Mouse (Mus musculus) ZHBTc4 (cell line): ENCODE measurements around the gene Eps8.
A peak's percentile ranks its signal among the peaks of the same experiment; 100 is the strongest.

Experiments used
- DNase-seq: peaks from one replicate; pipeline ENCODE4 v3.0.0-alpha.2; 2011; ENCODE audit warnings: low read depth, low spot score

Eps8 gene

DNA sequence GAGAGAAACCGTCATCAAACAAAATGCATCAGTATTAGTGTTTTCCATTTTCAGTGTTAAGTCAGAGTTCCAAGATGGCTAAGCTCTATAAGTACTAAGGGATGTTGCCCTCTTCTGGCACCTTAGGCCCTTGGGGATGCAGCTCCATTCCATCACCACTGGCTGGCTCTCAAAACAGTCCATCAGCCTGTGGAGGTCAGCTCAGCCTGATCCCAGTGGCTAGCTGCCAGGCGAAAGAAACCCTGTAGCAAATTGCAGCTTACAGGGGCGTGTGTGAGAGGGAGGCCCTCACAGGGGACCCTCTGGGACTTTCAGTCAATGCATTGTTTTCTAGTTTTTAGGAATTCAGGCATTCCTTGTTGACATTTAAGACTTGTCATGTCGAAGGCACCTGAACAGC lies 40.8 kb downstream of the Eps8 start:
- no peak for DNase-seq

DNA sequence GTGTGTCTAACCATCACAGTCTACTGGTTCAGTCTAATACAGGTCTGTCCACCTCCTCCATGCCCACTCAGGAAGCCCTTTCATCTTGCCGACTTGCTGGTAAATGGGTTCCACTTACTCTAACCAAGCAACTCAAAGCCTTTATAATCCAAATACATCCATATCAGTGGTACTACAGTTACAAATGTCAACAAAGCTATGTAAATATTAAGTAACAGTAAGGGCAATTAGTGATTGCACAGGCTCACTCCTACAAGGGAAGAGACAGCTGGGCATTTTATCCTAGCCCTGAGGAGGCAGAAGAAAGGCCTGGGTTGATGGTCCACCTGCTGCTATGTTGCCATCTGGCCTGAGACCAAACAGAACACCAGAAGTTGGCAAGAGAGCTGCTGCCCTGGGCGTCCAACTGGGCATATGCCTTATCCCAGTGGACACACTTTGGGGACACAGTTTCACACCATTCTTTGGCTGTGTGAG lies 42.6 kb downstream of the Eps8 start:
- DNase-seq, result no peak

DNA sequence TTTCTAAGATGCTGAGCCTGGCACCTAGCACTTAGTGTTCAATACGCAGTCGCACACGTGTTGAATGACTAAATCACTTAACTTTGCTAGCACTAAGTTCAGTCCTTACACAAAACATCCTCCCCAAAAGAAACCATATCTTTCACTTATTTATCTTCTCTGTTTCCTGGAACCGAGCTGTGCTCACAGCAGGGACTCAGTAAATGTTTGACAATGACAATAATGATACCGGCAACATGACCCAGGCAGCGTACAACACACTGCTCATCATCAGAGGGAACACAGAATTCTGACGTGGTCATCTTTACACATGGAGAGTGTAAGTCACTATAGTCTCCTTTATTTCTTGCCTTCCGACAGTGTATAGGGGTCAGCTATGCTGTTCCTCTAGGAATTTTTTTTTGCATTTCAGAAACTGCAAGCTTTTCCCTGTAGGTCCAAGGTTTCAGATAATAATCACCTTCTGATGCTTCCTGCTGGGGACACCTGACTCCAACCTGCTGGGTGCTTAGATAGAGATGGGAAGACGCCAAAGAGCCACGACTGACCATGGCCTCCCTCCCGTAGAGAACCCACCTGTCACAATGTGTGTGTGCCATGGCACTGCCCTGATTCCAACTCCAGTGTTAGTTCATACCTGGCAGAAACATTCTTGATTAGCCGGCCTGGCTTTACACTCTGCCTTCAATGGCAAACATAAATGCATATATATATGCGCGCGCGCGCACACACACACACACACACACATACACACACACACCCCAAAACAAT lies 46.3 kb downstream of the Eps8 start:
- no peak for DNase-seq

DNA sequence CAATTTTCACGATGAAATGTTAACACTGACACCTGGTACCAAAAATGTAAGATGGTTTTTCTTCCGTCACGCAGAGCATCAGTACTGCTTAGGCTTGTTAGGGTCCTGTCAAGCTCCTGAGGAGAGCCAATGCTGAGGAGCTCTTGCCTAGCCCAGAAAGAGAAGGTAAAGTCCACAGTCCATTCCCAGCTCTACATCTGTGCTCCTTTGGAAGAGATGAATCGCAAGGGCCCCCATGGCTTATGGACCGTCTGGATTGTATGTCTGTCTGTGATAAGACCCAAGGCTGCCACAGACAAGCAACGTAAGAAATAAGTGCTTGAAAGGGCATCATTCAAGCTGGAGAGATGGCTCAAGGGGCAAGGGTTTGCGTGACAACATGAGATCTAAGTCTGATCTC lies 48.1 kb downstream of the Eps8 start:
- no peak for DNase-seq

DNA sequence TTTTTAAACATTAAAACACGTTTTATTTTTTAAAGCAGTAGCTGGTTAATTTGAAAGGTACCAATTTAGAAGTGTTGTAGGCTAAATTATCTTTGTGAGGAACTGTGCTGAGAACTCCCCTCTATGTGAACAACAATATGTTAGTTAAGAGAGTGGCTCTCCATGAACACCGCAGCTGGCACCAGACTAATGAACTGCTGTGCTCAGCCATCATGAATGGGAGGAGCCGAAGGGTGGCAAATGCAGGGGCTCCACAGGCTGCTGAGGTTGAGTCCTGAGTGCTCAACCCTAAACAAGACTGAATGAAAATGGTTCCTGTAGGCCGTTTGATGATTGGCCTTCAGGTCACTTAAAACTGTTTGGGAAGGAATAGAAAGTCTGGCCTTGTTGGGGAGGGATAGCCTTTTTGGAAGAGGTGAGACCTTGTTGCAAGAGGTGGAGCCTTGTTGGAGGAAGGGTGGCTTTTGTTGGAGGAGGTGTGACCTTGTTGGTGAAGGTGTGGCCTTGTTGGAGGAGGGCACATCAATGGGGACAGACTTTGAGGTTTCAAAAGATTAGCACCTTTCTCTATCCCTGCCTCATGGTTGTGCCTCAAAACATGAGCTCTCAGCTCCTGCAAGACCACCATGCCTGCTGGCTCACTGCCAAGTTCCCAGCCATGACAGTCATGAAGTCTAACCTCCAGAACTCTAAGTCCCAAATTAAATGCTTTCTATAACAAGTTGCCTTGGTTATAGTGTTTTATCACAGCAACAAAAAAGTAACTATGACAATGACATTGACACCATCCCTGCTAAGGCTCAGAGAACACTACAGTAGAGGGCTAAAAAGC lies 50.0 kb downstream of the Eps8 start:
- peak; percentile 39 for DNase-seq

DNA sequence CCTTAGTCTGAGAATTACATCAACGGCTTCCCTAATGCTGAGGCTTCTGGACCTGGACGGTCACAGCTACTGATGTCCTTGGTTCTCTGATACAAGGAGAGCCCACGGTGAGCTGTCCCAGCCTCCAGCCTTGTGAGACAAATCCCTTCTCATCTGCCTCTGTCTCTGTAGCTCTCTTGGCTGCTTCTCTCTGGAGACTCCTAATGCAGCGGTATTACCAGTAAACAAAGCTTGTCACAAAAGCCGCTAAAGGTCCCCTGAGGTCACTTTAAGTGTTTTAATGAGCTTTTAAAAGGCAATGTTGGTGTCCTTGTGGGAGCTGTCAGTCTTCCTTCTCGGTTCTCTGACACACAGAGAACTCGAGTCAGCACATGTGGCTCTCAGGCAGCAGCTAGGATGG lies 56.4 kb downstream of the Eps8 start:
- DNase-seq, result no peak

DNA sequence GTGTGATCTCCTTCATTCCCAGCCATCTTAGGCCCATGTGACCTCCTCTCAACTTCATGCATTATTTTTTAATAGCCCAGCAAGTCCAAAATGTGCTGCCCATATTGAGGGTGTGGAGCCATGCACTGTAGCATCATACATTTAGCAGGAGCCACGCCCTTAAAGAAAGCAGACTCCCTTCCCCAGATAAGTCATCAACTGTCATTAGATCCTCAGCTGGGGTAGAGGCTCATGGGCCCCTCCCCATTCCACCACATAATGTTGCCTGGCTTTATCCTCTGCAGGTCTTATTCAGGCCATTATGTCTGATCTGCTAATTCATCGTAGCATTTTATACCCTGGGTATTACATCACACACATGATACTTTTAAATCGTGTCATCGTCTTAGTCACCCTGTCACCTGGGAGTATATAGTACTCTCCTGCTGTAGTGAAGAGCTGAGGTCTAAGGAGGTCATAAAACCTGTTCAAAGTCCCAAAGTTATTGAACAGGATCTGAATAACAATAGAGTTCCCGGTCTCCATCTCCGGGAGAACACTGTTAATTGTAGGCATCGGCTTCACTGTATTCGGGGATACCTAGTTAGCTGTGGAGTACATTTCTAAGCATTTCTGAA lies 57.1 kb downstream of the Eps8 start:
- no peak for DNase-seq

DNA sequence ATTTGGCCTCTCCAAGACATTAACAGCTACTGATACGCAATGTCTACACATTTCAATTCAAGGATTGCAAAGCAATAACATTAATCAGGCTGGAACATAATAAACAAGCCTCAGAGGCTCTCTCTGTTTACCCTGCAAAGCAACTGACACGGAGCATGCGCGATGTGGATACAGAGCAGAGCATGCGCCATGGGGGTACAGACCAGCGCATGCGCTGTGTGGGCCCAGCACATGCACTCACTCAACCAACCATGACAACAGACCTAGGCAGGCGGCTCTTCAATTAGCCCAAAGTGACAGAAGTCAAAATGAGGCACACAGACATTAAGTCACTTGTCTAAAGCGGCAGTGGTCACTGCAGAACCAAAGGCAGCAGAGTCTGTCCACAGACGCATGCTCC lies 62.1 kb downstream of the Eps8 start:
- DNase-seq, result no peak

DNA sequence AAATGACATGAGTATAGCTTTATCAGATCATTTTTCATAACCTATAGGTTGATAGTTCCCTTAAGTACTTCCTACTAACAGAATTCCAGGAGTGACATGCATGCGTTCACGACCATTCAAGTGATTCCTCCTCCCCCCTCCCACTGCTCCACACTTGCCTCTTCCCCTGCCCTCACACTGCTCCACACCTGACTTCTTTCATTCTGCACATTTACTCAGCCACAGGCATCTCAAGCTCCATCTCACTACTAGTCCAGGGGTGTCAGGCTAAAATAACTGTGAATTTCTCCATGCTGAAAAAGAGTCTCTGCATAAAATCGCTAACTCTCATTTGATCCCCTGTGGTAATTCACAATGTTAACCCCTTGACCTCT lies 65.4 kb downstream of the Eps8 start:
- DNase-seq, result no peak

DNA sequence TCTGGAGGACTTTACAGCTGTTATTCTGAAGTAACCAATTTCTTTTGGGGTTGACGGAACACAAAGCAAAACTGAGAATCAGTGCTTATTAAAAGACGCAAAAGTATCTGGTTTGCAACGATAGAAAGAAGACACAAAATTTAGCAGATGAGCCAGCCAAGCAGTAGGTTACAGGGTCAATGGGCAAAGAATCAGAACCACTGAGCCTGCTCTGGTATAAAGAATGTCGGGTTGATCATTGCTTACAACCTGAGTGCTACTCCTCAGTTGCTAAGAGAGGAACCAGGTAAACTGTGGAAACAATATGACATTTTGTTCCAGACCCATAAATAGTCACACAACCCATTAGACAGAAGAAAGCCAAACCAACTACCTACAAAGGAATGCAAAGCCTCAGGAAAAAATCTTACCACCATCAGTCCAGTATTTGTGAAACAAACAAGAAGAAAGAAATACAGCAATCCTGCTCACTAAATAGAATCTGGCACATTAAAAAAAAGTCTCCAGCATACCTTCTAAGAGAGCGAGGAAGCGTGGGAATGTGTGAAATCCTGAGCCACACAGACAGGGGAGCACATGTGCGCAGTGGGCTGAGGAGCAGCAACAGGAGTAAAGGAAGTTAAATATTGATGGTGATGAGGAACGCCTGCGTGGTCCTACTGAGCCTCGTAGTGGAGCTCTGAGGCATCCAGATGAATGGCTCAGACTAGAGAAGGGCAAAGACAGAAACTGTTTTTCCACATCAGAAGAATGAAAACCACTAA lies 66.0 kb downstream of the Eps8 start:
- DNase-seq, result no peak

DNA sequence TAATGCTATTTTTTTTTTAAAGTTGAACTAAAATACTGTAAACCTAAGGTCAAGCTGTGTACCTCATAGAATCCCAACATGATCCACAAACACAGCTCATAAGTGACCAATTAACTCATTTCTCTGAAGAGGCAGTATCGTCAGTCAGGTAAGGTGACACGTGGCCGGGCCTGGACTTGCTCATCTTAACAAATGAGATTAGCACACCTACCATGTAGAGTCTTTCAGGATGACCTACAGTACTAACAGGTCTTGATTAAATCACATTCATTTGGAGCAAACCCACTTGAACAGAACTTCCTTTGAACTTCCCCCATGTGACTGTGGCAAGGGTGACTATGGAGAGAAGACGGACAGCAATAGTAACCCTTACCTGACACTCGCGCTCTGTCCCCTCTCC lies 66.8 kb downstream of the Eps8 start:
- no peak for DNase-seq

DNA sequence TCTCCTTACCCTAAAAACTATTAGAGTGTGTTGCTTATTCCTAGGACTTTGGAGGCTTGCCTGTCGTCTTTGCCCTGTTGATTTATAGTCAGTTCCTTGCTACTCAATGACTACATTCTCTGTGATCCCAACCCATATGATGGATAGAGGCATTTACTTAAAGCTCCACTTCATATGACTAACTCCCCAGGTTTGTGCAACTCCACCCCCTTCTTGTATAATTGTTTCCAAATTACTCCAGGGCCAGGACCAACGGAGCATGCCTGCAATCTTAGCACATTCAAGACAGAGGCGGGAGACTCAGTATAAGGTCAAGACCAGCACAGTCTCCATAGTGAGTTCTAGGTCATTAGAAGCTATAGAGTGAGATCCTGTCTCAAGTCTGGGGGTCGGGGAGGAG lies 69.4 kb downstream of the Eps8 start:
- DNase-seq, result no peak

DNA sequence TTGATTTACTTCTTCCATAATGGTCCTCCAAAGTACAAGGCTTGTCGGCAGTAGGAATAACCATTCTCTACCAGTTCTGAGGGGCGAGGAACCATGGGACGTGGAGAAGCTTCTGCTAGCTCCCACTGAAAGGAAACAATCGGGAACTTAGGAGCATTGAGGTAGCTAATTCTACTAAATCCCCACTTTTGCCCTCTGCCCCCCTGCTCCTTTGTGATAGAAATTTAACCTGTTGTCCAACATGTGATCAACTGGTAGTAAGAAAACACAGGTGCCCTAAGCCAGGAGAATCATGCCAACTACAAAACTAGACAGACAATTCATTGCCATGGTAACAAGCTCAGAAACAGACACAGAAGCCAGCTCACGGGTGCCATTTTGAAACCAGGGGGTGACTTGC lies 71.6 kb downstream of the Eps8 start:
- DNase-seq, result no peak

DNA sequence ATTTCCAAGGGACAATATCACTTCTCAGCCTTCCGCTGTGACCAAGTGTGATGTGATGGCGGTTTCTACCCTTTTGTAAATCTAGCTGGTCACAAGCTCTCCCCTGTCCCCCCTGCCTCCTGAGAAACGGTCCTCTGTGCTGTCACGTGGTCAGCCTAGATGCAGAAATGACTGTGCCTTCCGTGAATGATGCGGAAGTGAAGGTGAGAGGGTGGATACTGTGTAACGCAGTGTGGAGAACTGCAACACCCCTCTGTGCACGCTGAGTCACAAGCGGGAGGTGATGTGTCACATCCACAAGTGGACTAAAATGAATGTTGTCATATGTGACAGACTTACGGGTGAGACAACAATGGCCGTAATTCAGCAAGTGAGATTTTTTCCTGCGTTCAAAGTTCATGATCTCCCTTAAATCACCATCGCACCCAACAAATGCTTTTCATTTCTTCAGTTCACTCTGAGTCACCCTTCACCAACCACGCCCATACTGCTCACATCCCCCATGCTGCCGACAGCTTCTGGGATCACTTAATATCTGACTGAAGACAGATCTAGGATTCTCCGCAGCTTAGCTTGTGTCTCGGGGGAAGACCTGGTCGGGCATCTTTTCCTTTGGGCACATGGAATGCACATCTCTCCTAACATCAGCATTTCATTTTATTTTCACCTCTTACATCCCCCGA lies 72.3 kb downstream of the Eps8 start:
- DNase-seq, result no peak

DNA sequence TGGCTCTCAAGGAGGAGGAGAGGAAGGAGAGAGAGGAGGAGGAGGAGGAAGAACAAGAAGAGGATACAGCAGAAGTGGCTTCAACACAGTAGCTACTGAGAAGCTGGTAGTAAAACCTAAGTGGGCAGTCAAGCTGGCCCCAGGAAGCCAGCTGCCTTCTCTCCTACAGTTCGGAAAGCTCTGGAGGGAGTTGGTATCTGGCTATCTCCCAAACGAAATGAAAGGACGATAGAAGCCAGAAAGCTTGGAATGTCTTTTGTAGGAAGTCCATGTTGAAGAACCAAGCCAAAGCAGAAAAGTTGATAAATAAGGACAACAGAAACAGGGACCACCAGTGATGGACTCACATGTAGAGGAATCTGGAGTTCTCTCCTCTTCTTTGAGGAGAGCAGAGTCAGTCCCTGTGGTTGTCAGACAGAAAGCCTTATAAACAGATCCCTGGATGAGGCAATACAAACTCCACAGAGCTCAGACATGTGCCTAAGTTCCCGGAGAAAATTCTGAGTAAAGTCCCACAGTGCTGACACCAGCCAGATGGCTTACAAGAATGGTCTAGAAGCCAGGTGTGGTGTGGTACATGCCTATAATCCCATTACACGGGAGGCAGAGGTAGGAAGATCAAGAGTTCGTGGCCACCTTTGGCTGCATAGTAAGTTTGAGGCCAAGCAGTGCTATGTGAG lies 73.2 kb downstream of the Eps8 start:
- no peak for DNase-seq

DNA sequence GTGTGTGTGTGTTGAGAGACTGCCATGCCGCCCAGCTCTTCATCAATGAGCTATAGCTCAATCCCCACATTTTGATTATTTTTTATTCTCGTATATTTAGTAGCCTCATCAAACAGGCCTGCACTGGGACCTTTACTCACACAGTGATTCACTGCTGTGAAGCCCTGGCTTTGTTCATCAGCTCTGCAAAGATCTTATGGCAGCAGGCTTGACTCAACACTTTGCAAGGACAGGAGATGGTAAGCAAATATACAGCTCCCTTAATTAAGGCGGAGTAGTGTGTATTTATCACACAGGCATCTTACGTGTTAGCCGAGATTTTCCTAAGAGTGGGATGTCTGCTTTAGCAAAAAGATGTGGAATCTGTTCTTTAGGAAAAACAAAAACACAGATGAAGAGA lies 74.2 kb downstream of the Eps8 start:
- no peak for DNase-seq

DNA sequence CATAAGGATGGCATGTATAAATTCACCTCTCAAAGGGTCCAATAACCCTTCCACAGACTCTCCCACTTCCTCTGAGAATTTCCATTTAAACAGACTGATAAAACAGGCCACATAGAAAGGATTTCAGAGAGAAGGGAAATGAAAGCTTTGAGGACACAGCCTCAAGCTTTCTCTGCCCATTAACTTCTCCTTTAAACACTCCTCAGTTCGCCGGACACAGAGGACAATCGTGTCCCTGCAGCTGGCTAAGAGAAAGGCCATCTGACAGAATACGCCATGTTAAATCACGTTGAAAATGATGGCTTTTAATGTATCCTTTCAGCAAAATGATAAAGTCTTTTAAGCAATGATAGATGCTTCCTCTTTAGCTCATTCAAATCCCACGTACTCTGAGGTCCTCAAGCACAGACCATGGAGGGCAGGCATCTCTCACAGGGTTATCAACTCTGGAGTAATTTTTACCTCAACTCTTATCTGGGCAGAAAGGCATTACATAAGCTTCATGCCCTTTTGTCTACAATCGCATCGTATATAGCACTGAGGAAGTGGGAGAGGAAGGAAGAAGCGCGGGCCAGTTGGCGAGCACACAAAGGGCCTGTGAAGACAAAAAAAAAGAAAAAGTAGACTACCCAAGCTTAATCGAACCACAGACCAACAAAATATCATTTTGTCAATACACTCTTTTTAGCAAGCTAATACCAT lies 77.9 kb downstream of the Eps8 start:
- DNase-seq, result no peak

DNA sequence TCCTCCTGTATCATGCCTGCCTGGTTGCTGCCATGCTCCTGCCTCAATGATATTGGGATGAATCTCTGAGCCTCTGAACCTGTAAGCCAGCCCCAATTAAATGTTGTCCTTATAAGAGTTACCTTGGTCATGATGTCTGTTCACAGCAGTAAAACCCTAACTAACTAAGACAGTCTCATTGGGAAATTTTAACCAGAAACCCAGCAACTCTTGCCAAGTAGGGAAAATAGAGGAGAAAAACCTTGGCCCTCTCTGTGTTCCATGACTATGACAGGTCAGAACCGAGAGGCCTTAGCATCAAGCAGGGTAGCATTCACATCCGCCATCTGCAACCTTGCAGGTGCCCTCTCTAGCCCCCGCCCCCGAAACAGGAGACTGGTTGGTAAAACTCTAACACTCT lies 78.6 kb downstream of the Eps8 start:
- no peak for DNase-seq

DNA sequence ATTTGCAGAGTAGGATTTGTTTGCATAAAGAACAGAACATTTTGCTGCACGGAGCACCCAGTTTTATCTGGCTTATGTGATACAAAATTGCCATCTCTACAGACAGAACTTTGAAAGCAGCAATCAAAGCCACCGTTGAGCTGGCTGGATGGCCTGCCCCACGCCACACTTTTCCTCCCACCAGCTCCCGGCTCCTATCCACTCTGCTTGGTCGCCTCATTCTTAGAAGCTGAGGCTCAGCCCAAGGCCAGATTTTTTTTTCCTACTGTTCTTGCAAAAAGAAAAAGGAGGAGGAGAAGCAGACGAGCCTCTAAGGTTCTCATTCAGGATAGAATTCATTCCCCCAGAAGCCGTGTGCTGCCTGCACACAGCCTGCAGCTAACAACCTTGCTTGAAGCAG lies 80.8 kb downstream of the Eps8 start:
- DNase-seq, result no peak

DNA sequence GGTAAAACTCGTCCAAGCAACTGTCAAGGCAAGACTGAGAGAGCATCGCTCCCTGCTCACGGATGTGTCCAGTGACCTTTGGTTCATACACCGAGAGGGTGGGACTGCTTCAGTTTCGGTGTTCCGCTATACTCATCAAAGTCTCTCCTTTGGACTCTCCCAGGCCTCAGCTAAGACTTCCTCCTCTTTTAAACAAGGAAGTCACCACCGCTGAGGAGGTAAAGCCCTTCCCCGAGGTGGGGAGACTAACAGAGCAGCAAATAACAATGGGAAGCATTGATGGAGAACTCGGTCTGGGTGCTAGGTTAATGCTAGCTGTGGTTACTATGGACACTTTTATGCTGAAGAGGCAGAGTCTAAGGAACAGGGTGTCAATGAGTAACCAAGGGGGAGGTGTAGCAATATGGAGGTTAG lies 84.0 kb downstream of the Eps8 start:
- DNase-seq, result peak; percentile 30
